Mouse (Mus musculus): ENCODE measurements around the gene Cgn. TPM values are rescaled to one million over a fixed set of nuclear protein-coding genes. Genes with fewer than 3 reads are reported as not detected.

Cgn gene
- total and polyA plus RNA-seq, 3 experiments: 0.04 to 1.1 (median 0.17) TPM

DNA sequence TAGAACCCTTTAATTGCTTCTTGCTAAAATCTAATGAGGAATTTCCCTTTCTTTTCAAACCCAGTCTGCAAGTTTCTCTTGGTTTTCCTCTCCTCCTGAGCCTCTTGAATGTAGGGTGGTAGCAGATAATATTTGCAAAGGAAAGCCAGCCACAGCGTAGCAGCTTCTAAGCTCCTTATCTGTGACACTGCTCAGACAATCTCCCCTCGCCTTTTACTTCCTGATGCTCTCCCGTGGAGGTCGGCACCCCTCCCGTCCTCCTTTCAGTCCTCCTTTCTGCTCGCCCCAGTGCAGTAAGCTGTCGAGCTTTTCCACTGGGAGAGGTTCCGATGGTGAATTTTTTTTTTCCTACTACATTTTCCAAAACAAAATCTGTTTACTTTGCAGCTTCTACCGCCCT, 45.8 kb upstream of the Cgn start:
- Histone ChIP-seq H3K27me3 (replicated peaks) (peaks cover 19% of the 10 kb centered on the region), H3K4me2 (ENCODE audit: insufficient read depth, low read depth, poor library complexity, severe bottlenecking) (peak overlapping the region; percentile 2; the same call in 1 of the 2 replicates), H3K27ac (ENCODE audit: insufficient read depth, low read depth) (no peak overlapping the region), H3K79me2 (replicated peaks; ENCODE audit: control insufficient read depth, extremely low read depth, insufficient read depth, poor library complexity, severe bottlenecking) (no peaks in the 10 kb centered on the region), H3K4me1 (ENCODE audit: control insufficient read depth in 1 of 2, insufficient read depth in 2 of 2) (peaks cover 0 to 5% of the 10 kb centered on the region in 2 experiments; a peak in 3 of 4 replicates), H3K4me3 (replicated peaks in 1 of 3; ENCODE audit: low read depth in 2 of 3, low read length in 2 of 3, poor library complexity in 1 of 3) (no peak overlapping the region), H3K9ac (ENCODE audit: insufficient read depth, low read depth) (no peak overlapping the region), H3K36me3 (replicated peaks in 1 of 2; ENCODE audit: control insufficient read depth in 1 of 2, insufficient read depth in 1 of 2, low read length in 1 of 2) (no peaks in the 10 kb centered on the region), H3K9me3 (replicated peaks; ENCODE audit: low read length) (peaks cover 14% of the 10 kb centered on the region)
- no peak for DNase-seq (ENCODE audit: extremely low read depth)
- in situ Hi-C loops (cut with MboI; ENCODE audit: low pct_ligation_motif_present, low pct_unique_long_range_greater_than_20kb, low sequenced_read_pairs): no loop called here
- dilution Hi-C loops (cut with MboI; ENCODE audit: extremely low pct_ligation_motif_present, extremely low pct_unique_long_range_greater_than_20kb, low sequenced_read_pairs): no loop called here
- no peak for TF ChIP-seq MEF2A (IDR thresholded peaks at IDR 0.05; ENCODE audit: borderline replicate concordance, low read depth, low read length)
- no peak for TF ChIP-seq USF2 (conservative IDR thresholded peaks at IDR 0.05; ENCODE audit: low read depth, low read length)
- no peak for TF ChIP-seq BHLHE40 (IDR thresholded peaks at IDR 0.05; ENCODE audit: low read depth, low read length)
- no peak for TF ChIP-seq GABPA (IDR thresholded peaks at IDR 0.05; ENCODE audit: insufficient replicate concordance, low read depth, low read length)
- no peak for TF ChIP-seq MAFK (IDR thresholded peaks at IDR 0.05; ENCODE audit: insufficient replicate concordance, low read length)
- TF ChIP-seq CTCF (conservative IDR thresholded peaks at IDR 0.05 in 1 of 2, IDR thresholded peaks at IDR 0.05 in 1 of 2; ENCODE audit: low read depth in 2 of 2, low read length in 2 of 2): no peak
- TF ChIP-seq MAZ (IDR thresholded peaks at IDR 0.05; ENCODE audit: low read depth, low read length): no peak
- TF ChIP-seq JUN (IDR thresholded peaks at IDR 0.05; ENCODE audit: insufficient read depth, low read depth, low read length): no peak
- no peak for TF ChIP-seq EP300 (IDR thresholded peaks at IDR 0.05; ENCODE audit: low read length)
- no peak for TF ChIP-seq MAX (IDR thresholded peaks at IDR 0.05; ENCODE audit: low read length)
- TF ChIP-seq ZMIZ1 (IDR thresholded peaks at IDR 0.05; ENCODE audit: low read depth, low read length): no peak
- no peak for TF ChIP-seq ELF1 (IDR thresholded peaks at IDR 0.05; ENCODE audit: low read depth, low read length)
- TF ChIP-seq MYC (IDR thresholded peaks at IDR 0.05; ENCODE audit: low read depth, low read length): no peak
- TF ChIP-seq UBTF (IDR thresholded peaks at IDR 0.05; ENCODE audit: low read depth, low read length): no peak
- no peak for TF ChIP-seq RCOR1 (conservative IDR thresholded peaks at IDR 0.05; ENCODE audit: low read depth, low read length)
- no peak for TF ChIP-seq PAX5 (IDR thresholded peaks at IDR 0.05; ENCODE audit: low read length)
- no peak for TF ChIP-seq E2F4 (IDR thresholded peaks at IDR 0.05; ENCODE audit: insufficient replicate concordance, low read depth, low read length)
- TF ChIP-seq RAD21 (IDR thresholded peaks at IDR 0.05; ENCODE audit: low read depth, low read length): no peak

DNA sequence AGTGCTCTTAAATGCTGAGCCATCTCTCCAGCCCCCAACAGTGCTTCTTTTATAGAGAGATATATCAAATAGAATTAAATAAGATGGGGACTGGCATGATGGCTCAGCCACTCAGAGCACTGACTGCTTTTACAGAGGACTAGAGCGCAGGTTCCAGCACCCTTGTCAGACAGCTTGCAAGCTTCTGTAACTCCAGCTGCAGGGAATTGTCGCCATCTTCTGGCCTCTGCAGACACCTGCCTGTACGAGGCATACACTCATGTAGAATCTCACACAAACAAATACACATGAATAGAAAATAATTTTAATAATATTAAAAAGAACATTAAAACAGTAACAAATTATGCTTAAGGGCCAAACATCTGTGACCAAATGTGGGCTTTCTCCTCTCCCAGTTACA, 37.8 kb upstream of the Cgn start:
- Histone ChIP-seq H3K79me2 (replicated peaks; ENCODE audit: control insufficient read depth, extremely low read depth, insufficient read depth, poor library complexity, severe bottlenecking) (no peaks in the 10 kb centered on the region), H3K27ac (ENCODE audit: insufficient read depth, low read depth) (no peak overlapping the region), H3K9me3 (replicated peaks; ENCODE audit: low read length) (peaks cover 10% of the 10 kb centered on the region), H3K4me2 (ENCODE audit: insufficient read depth, low read depth, poor library complexity, severe bottlenecking) (no peak overlapping the region), H3K4me3 (replicated peaks in 1 of 3; ENCODE audit: low read depth in 2 of 3, low read length in 2 of 3, poor library complexity in 1 of 3) (no peak overlapping the region), H3K36me3 (replicated peaks in 1 of 2; ENCODE audit: control insufficient read depth in 1 of 2, insufficient read depth in 1 of 2, low read length in 1 of 2) (no peaks in the 10 kb centered on the region), H3K9ac (ENCODE audit: insufficient read depth, low read depth) (no peak overlapping the region), H3K4me1 (ENCODE audit: control insufficient read depth in 1 of 2, insufficient read depth in 2 of 2) (no peaks in the 10 kb centered on the region), H3K27me3 (replicated peaks) (peaks cover 3% of the 10 kb centered on the region)
- dilution Hi-C loops (cut with MboI; ENCODE audit: extremely low pct_ligation_motif_present, extremely low pct_unique_long_range_greater_than_20kb, low sequenced_read_pairs) (no loop called here), in situ Hi-C loops (cut with MboI; ENCODE audit: low pct_ligation_motif_present, low pct_unique_long_range_greater_than_20kb, low sequenced_read_pairs) (no loop called here)
- DNase-seq (ENCODE audit: extremely low read depth): no peak
- TF ChIP-seq NELFE (IDR thresholded peaks at IDR 0.05; ENCODE audit: low read depth, low read length): no peak
- no peak for TF ChIP-seq POLR2A (IDR thresholded peaks at IDR 0.05; ENCODE audit: low read depth, low read length)
- peak; percentile 8 for TF ChIP-seq RAD21 (IDR thresholded peaks at IDR 0.05; ENCODE audit: low read depth, low read length)
- no peak for TF ChIP-seq BHLHE40 (IDR thresholded peaks at IDR 0.05; ENCODE audit: low read depth, low read length)
- no peak for TF ChIP-seq POLR2AphosphoS2 (IDR thresholded peaks at IDR 0.05; ENCODE audit: low read depth, low read length)
- TF ChIP-seq CTCF (conservative IDR thresholded peaks at IDR 0.05 in 1 of 2, IDR thresholded peaks at IDR 0.05 in 1 of 2; ENCODE audit: low read depth in 2 of 2, low read length in 2 of 2): peak in 1 of 2 experiments; percentile 35; a peak in 1 of 4 replicates
- no peak for TF ChIP-seq GABPA (IDR thresholded peaks at IDR 0.05; ENCODE audit: insufficient replicate concordance, low read depth, low read length)

All from CH12.LX (cell line).